Mouse (Mus musculus) B cell, adult 2 months (primary cell): ENCODE results near the gene Pck2.

Experiments used
- DNase-seq, 2 experiments: peaks; one replicate each; pipeline ENCODE4 v3.0.0; 2022

The Pck2 gene

DNA sequence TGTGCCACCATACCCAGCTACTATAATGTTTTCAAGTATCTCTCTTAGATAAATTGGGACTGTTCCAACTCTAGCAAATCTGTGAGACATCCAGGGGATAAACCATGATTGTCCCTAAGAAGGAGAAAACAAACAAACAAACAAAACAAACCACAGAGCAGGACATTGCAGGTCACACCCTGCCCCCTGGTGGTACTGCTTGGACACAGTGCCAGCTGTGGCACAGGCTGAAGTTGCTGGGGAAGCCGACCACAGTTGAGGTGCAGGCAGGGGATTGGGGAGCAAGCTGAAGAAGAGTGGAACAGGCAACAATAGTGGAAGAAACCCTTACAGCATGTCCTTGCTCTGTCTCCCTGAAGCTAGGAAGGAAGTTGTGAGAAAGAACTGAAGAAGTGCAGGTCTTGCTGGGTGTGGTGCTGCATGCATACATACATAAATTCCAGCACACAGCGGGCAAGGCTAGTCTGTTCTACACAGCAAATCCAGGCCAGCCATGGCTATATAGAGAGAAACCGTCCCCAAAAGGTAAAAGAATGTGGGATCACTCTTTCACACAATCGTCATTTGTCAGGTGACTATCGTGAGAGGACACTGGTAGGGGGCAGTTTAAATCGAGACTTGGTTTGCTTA is 3.8 kb upstream of the Pck2 start:
- DNase-seq: peak; percentile 68 to 70

- DNase-seq: peak; percentile 80 to 86
These were observed 788 bp downstream of the Pck2 start for GRCm38 (mm10) chr14:55540787-55541321.

- DNase-seq: no peak
These were observed 2.2 kb downstream of the Pck2 start for GRCm38 (mm10) chr14:55542268-55542667.

DNA sequence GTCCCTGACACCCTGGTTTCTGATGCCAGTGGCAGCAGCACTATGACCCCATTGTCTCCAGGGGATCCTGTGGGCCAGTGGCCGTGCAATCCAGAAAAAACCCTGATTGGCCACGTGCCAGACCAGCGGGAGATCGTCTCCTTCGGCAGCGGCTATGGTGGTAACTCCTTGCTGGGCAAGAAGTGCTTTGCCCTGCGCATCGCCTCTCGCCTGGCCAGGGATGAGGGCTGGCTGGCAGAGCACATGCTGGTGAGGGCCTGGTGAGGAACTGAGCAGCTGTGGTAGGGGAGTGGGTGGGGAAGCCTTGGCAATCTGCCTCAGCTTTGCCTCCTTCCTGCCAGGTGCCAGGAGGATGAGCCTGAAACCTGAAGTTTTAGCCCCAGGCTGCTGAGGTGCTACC is 4.3 kb downstream of the Pck2 start:
- DNase-seq: no peak

- no peak for DNase-seq
These were observed 10.1 kb downstream of the Pck2 start for GRCm38 (mm10) chr14:55550191-55550590.

- no peak for DNase-seq
These were observed 11.3 kb downstream of the Pck2 start for GRCm38 (mm10) chr14:55551347-55551746.

DNA sequence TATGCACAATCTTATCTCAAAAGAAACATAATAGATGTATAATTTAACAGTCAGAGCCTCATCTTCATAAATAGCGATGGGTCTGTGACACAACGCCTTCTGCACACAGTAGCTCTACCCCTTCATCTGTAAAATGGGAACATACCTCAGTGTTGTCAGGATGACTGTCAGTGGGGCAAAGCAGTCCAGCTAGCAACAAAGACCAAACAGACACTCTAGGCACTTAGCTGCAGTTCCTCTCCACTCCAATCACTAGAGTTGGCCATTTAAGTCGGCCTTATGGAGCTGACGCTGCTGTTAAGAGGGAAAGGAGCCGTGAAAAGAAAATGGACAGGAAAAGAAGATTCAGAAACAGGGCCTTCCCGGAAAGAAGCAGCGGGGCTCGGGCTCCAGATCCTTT is 11.7 kb downstream of the Pck2 start:
- DNase-seq: no peak

- no peak for DNase-seq
These were observed 14.6 kb downstream of the Pck2 start for GRCm38 (mm10) chr14:55554635-55555034.

DNA sequence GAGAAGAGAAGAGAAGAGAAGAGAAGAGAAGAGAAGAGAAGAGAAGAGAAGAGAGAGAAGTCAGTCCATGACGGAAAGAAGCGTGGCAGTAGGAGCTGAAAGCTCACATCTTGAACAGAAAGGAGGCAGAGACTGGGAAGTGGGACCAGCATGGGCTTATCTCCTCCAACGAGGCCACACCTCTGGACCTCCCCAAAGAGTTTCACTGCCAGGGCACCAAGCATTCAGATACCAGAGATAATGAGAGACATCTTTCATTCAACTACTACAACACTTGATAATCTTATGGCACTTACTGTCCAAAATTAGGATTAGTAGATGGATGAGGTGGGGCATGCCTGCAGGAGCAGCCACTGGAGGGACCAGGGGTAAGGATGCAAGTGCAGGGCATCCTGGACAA is 15.7 kb downstream of the Pck2 start:
- DNase-seq: no peak

DNA sequence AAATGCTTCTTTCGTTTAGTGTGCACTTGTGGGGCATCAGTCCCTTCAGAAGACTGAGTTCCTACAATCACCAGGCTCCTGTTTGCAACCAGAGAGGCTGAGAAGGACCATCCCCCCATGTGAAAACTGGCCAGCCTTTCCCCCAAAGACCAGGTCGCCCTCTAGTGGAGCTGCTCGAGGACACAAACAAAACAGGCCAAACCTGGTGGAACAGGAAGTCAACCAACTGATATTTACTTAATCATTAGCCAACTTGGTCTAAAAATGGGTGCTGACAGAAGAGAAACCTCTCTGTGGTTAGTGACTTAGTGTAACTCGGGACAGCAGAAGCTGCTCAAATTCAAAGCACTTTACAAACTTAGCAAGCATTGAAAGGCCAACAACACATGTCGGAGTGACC is 16.9 kb downstream of the Pck2 start:
- DNase-seq: peak; percentile 86 to 87

- DNase-seq: no peak
These were observed 17.5 kb downstream of the Pck2 start for GRCm38 (mm10) chr14:55557587-55557986.

DNA sequence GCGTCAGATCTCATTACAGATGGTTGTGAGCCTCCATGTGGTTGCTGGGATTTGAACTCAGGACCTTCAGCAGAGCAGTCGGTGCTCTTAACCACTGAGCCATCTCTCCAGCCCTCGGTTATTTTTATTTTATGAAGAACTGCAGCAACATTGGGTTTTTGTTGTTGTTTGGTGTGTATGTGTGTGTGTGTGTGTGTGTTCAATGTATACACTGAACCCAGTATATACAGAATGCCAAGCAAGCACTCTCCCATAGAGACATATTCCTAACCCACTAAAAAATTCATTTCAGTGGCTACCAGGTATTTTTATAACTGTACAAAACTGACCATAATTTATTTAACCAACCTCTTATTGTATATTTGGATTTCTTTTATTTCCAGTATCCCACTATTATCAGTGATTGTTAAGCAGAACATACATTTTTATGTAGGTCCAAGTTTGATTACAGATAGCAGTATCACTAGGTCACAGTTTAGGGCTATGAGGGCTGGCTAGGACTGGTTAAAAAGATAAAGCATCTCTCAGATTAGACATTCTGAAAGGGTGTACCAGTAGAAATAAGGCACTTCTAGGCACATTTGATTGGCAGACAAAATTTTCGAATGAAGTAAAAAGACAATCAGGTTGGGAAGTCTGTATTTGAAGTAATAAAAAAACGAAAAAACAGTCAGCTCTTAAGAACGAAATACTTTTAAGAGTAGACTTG is 18.8 kb downstream of the Pck2 start:
- DNase-seq: no peak

DNA sequence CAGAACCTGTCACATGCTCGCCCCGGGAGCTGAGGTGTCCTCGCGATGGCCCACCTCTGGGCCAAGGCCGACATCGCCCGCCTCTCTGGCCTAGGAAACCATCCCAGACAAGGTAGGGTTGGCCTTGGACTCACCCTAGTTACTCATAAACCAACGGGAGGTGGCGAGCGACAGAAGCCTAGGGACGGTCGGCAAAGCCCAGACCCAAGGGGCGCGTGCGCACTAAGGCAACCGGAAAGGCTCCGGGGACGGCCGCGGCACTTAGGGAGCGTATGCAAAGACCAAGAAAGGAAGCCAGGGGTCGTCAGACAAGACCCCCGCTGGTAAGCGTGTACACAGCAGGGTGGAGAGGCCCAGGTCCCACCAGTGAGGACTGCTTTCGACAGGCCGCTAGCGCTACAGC is 19.7 kb downstream of the Pck2 start, which contains the start of gene Dcaf11:
Dcaf11 (plus strand) TSS at position 208 of the 403 bp plus-strand sequence.
- DNase-seq: peak; percentile 88 to 89

DNA sequence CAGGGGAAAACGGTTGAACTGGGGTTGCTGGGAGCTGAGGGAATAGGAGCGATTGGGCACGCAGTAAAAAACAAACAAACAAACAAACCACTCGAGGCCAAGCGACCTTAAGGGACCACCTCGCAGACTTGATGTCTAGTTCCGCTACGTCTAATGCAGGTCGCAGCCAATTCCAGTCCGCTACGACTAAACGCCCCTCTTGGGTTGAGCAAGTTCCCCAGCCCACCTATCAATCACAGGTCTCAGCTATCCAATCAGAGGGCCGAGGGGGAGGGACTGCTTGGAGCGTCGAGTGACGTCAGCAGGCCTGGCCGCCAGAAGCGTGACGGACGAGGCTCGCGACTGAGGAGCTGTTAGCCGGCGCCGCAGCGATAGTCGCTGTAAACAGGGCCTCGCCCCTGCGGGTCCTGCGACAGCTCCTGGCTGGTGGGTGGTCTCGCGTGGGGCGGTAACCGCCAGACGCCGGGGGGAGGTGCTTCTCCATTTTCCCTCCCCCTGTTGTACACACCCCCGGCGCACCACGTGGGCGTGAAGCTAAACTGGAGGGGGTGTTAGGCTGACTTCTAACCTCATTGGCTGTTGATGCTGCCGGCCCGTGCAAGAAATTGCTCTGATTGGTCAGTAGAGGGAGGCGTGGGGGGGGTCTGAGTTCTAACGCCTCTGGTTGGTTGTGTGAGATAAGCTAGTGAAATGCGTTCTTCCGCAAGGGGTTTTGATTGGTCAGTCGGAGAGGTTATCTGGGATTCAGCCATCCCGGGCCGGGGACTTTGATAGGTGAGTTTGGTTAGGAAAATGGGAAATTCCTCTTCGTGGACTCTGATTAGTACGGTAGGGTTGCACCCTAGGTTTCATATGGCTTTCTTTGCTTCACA is 20.4 kb downstream of the Pck2 start, which contains the start of gene A730061H03Rik:
A730061H03Rik (minus strand) TSS at position 205 of the 872 bp plus-strand sequence.
- DNase-seq: peak; percentile 98

DNA sequence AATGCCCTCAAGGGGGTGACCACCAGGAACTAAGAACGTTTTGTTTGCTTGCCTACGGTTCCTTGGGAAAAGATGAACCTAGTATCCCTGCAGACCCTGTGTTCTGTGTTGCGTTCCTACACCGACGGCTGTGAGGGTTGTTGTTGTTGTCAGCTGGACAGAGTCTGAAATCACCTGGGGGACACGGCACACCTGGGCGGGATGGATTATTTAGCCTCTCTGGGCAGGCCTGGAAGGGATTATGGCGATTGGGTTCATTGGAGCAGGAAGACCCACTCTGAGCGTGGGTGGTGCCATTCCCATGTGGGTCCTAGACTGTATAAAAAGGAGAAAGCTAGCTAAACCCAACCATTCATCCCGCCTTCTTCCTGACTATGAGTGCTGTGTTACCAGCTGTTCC is 21.8 kb downstream of the Pck2 start:
- no peak for DNase-seq

GRCm38 (mm10) chr14:55563249-55563648 is 23.2 kb downstream of the Pck2 start:
- DNase-seq: no peak

- no peak for DNase-seq
These were observed 25.7 kb downstream of the Pck2 start for GRCm38 (mm10) chr14:55565748-55566147.

GRCm38 (mm10) chr14:55567496-55567895 is 27.4 kb downstream of the Pck2 start:
- no peak for DNase-seq

DNA sequence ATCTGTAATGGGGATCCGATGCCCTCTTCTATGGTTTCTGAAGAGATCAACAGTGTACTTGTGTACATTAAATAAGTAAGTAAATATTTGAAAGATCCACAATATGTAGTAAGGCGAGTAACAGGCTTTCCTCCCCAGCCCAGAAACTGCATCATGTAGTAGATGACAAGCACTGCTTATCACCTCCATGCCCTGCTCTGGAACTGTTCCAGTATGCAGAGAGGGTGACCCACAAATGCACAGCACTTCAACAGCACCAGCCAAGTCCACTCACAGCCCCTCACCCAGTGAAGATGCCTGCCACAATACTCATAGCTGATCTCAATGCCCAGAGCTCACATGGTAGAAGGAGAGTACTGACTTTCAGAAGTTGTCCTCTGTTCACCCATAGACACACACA is 30.5 kb downstream of the Pck2 start:
- DNase-seq: no peak

DNA sequence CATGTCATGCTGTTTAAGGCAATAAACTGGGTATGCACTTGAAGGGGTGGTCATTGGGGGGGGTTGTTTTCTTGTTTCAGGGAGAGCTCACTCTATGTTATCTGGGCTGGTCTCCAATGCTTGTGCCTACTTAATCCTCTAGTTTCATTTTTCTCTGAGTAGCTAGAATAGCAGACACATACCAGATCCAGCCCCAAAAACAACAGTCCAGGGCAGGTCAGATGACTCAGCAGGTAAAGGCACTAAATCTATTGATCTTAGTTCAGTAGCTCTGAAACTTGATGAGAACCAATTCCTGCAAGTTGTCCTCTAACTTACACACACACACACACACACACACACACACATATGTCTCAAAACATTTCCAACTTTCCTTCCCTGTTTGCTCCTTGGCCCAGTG is 31.7 kb downstream of the Pck2 start:
- no peak for DNase-seq

- no peak for DNase-seq
These were observed 35.2 kb downstream of the Pck2 start, which contains the start of gene Fitm1 for GRCm38 (mm10) chr14:55575302-55575701. Gene Fitm1, plus strand, starts transcription at chr14:55575617.

- no peak for DNase-seq
These were observed 35.6 kb downstream of the Pck2 start for GRCm38 (mm10) chr14:55575711-55576110.

DNA sequence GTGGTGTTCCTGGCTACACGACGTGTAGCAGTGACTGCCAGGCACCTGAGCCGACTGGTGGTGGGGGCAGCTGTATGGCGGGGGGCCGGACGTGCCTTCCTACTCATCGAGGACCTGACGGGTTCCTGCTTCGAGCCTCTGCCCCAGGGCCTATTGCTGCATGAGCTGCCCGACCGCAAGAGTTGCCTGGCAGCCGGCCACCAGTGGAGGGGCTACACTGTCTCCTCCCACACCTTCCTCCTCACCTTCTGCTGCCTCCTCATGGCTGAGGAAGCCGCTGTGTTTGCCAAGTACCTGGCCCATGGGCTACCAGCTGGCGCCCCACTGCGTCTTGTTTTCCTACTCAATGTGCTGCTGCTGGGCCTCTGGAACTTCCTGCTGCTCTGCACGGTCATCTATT is 36.3 kb downstream of the Pck2 start:
- DNase-seq: no peak
